Mouse (Mus musculus) lung, embryonic 14.5 days (tissue): ENCODE data around the gene Trdmt1. TPM values are rescaled to one million over a fixed set of nuclear protein-coding genes. Genes with fewer than 3 reads are reported as not detected.

ENCODE experiments used
- ATAC-seq: fragments of 200-750 bp; cut with Nextera tagmentation; 2 replicates; pipeline ENCODE4 v1.8.0; 2017; ENCODE audit warnings: mild to moderate bottlenecking, moderate TSS enrichment, moderate library complexity; ENCODE audit not compliant: insufficient read depth
- DNase-seq: peaks from one replicate; pipeline ENCODE4 v3.0.0-alpha.2; 2015
- H3K27ac ChIP-seq: fragments of 300-500 bp; sonication (generic); 2 replicates; pipeline ENCODE4 v1.5.1; 2014; ENCODE audit warnings: low read depth, mild to moderate bottlenecking, moderate library complexity
- H3K27me3 ChIP-seq: fragments of 300-500 bp; sonication (generic); 2 replicates; pipeline ENCODE4 v1.6.1; 2014; ENCODE audit warnings: low read length, control low read depth; ENCODE audit not compliant: insufficient read depth
- H3K36me3 ChIP-seq: fragments of 300-500 bp; sonication (generic); 2 replicates; pipeline ENCODE4 v1.6.1; 2014; ENCODE audit warnings: control low read depth; ENCODE audit not compliant: insufficient read depth
- H3K4me1 ChIP-seq: fragments of 300-500 bp; sonication (generic); 2 replicates; pipeline ENCODE4 v1.6.1; 2014; ENCODE audit warnings: antibody characterized with exemption, control low read depth; ENCODE audit not compliant: insufficient read depth
- H3K4me2 ChIP-seq: fragments of 300-500 bp; sonication (generic); 2 replicates; pipeline ENCODE4 v1.6.1; 2014; ENCODE audit warnings: mild to moderate bottlenecking
- H3K4me3 ChIP-seq: fragments of 300-500 bp; sonication (generic); 2 replicates; pipeline ENCODE4 v1.5.1; 2014; ENCODE audit warnings: low read depth, low read length
- H3K9ac ChIP-seq: fragments of 300-500 bp; sonication (generic); 2 replicates; pipeline ENCODE4 v1.6.1; 2014
- H3K9me3 ChIP-seq: fragments of 300-500 bp; sonication (generic); 2 replicates; pipeline ENCODE4 v1.6.1; 2016; ENCODE audit warnings: low read depth, low read length, control low read depth
- CTCF ChIP-seq: IDR thresholded peaks from 2 replicates; pipeline ENCODE4 v1.5.1; 2016; ENCODE audit warnings: antibody characterized with exemption, low read depth
- WGBS: fragments of 180-500 bp; shearing (Covaris S2); extraction: QIAGEN DNeasy Blood & Tissue Kit; methylation state at CpG from one replicate; pipeline ENCODE4 v1.1.7; 2014; 5-methylcytosine and 5-hydroxymethylcytosine counted together
- polyA plus RNA-seq: library from polyadenylated mRNA; unstranded; fragments of >200 nt; fragmentation: Nextera tagmentation; extraction: Ambion mirVana; gene quantifications from 2 replicates; pipeline ENCODE4 v1.2.1, GENCODE M21; 2014

Gene Trdmt1
- polyA plus RNA-seq, 1 experiment from 2014 or later = 18.1 TPM

DNA sequence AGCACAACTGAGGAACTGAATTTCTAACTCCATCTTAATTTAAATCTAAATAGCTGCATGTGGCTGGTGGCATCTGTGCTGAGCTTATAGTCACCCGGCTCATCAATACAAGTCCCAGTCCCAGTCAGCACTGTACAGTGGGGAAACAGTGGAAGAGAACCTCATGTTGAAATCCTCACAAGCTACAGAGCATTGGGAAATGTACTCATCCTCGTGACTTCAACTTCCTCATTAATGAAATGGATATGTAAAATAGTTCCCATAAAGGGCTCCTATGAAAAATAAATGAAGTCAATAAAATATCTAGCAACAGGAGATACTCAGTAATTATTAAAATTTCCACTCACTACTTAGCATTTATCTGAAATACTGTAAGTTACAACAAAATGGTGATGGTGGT is 6.2 kb downstream of the Trdmt1 start:
- WGBS = 82% methylated on average over 2 of the region's 2 CpGs
- H3K4me1 ChIP-seq = no peaks in the 10 kb centered on the region

DNA sequence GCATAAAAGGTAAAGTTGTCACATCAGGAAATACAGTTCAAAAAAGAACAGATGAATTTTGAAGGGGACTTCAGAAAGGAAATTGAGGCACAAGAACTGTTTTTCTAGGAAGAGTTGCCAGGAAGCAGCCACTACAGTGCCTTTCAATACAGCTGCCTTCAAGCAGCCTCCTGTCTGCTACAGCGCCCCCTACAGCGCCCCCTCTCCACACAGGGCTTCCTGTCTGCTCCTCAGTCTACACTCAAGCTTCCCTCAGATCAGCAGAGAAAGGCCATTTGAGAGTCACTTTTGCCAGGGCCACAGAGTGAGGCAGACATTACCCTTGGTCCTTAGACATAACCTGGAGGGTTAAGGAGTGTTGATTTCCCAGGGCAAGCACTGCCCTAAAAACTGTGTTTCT is 6.7 kb downstream of the Trdmt1 start:
- Histone ChIP-seq H3K9ac (no peak overlapping the region), H3K4me1 (no peaks in the 10 kb centered on the region), H3K27me3 (no peaks in the 10 kb centered on the region), H3K9me3 (no peaks in the 10 kb centered on the region), H3K36me3 (no peaks in the 10 kb centered on the region), H3K4me3 (no peak overlapping the region), H3K27ac (no peak overlapping the region; the same call in 1 of the 2 replicates), H3K4me2 (no peak overlapping the region)
- peak; percentile 30; the same call in 1 of the 2 replicates for TF ChIP-seq CTCF
- ATAC-seq (no peak), DNase-seq (peak; percentile 42)
- 9% methylated on average over 2 of the region's 2 CpGs for WGBS

More for the DNA sequence above, 6.2 kb downstream of the Trdmt1 start:
- H3K36me3 ChIP-seq = no peaks in the 10 kb centered on the region
- H3K27me3 ChIP-seq = no peaks in the 10 kb centered on the region
- no peak for TF ChIP-seq CTCF
- ATAC-seq (no peak), DNase-seq (no peak)
- no peak overlapping the region for H3K4me3 ChIP-seq
- no peak overlapping the region for H3K27ac ChIP-seq
- no peaks in the 10 kb centered on the region for H3K9me3 ChIP-seq
- no peak overlapping the region for H3K9ac ChIP-seq
- H3K4me2 ChIP-seq = no peak overlapping the region

GRCm38 (mm10) chr2:13536747-13537146 is 7.7 kb downstream of the Trdmt1 start:
- Histone ChIP-seq H3K9me3 (no peaks in the 10 kb centered on the region), H3K4me1 (no peaks in the 10 kb centered on the region), H3K36me3 (no peaks in the 10 kb centered on the region), H3K4me2 (no peak overlapping the region), H3K27me3 (no peaks in the 10 kb centered on the region), H3K9ac (no peak overlapping the region), H3K27ac (no peak overlapping the region), H3K4me3 (no peak overlapping the region)
- TF ChIP-seq CTCF = 0 out of 2 replicates have a peak, but pooled peaks have one; percentile 17
- peak; percentile 41 for DNase-seq
- peak; percentile 49; the same call in 1 of the 2 replicates for ATAC-seq

DNA sequence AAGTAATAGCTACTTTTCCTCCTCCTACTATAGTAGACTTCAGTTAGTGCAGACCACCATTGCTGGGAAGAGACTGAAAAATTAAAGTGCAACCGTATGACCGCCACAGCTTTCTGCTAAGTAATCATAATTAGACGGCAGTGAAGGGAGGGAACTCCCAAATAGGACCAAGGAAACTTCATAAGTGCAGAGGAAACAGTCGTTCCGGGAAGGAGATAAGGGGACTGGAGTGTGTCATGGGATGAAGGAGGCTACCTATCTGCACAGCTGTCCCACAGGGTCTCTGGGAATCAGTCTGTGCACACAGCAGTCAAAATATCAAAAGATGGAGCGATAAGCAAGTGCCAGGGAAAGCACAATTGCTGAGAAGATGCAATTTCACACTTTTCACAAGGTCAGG is 13.8 kb downstream of the Trdmt1 start:
- DNase-seq (no peak), ATAC-seq (no peak)
- Histone ChIP-seq H3K36me3 (no peaks in the 10 kb centered on the region), H3K9ac (no peak overlapping the region), H3K4me2 (no peak overlapping the region), H3K27ac (no peak overlapping the region), H3K4me3 (no peak overlapping the region), H3K27me3 (no peaks in the 10 kb centered on the region), H3K4me1 (no peaks in the 10 kb centered on the region), H3K9me3 (no peaks in the 10 kb centered on the region)
- no peak for TF ChIP-seq CTCF
- 65% methylated on average over 6 of the region's 6 CpGs for WGBS

DNA sequence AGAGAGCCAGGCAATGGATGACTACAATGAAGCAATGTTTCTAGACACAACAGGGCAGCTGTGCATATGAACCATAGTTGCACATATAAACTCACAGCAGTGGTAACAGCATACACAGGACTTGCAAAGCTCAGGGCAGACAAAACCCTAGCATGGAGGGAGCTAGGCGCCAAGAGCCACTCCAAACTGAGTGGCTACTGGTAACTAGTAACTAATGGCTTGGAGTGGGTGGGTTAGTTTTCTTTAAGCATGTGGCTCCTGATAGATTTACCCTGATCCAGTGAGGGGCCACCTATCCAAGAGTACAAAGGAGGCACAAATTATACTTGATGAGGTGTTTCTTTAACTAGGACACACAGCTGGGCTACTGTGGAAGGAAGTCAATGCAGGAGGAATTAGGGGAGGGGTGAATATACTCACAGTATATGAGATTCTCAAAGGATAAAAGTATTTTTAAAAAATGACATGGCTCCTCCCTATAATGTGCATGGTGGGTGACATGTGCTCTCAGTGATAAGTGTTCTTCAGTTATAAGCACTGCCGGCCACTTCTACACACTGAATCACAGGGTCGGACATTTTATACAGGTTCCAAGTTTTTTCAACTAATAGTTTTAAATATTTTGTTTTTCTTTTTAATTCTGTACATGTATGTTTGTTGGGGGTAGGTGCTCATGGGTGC is 15.1 kb downstream of the Trdmt1 start:
- 80% methylated on average over 3 of the region's 3 CpGs for WGBS
- DNase-seq (no peak), ATAC-seq (no peak; the same call in 1 of the 2 replicates)

DNA sequence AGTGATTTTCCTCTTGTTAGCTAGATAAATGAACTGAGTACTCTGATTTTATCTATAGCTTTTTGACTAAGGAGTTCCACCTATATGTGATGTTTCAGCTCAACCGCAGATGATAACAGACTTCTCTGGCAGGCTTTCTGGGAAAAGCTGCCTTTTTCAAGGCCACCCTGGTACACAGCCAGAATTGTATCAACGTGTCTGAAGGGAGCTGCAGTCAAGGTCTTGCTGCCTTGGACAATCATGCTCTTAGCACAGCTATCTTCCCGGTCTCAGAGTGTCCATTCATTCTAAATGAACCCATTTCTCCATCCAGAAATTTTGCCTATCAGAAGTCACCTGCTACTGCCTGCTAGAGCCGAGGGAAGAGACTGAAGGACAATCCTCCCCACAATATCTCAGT is 16.9 kb downstream of the Trdmt1 start:
- Histone ChIP-seq H3K36me3 (no peaks in the 10 kb centered on the region), H3K27me3 (no peaks in the 10 kb centered on the region), H3K4me2 (no peak overlapping the region), H3K27ac (no peak overlapping the region), H3K4me3 (no peak overlapping the region), H3K9me3 (no peaks in the 10 kb centered on the region), H3K9ac (no peak overlapping the region), H3K4me1 (no peaks in the 10 kb centered on the region)
- 63% methylated on average over 4 of the region's 4 CpGs for WGBS
- no peak for TF ChIP-seq CTCF
- ATAC-seq (no peak), DNase-seq (peak; percentile 26)

More for the DNA sequence above, 15.1 kb downstream of the Trdmt1 start:
- TF ChIP-seq CTCF = no peak
- Histone ChIP-seq H3K9me3 (no peaks in the 10 kb centered on the region), H3K27me3 (no peaks in the 10 kb centered on the region), H3K9ac (no peak overlapping the region), H3K4me2 (no peak overlapping the region), H3K4me3 (no peak overlapping the region), H3K4me1 (no peaks in the 10 kb centered on the region), H3K27ac (no peak overlapping the region), H3K36me3 (no peaks in the 10 kb centered on the region)

- ATAC-seq = no peak
- no peak for DNase-seq
- WGBS = 70% methylated on average over 2 of the region's 2 CpGs
Measured at GRCm38 (mm10) chr2:13527125-13527524, 17.3 kb downstream of the Trdmt1 start.

More at GRCm38 (mm10) chr2:13527125-13527524, 17.3 kb downstream of the Trdmt1 start:
- H3K9ac ChIP-seq = no peak overlapping the region
- no peaks in the 10 kb centered on the region for H3K36me3 ChIP-seq
- no peak overlapping the region for H3K4me2 ChIP-seq
- H3K4me1 ChIP-seq = no peaks in the 10 kb centered on the region
- TF ChIP-seq CTCF = no peak
- H3K4me3 ChIP-seq = no peak overlapping the region
- no peaks in the 10 kb centered on the region for H3K27me3 ChIP-seq
- no peak overlapping the region for H3K27ac ChIP-seq
- no peaks in the 10 kb centered on the region for H3K9me3 ChIP-seq
